Mouse (Mus musculus): ENCODE results near the gene H2-Ke6. TPM values are rescaled to one million over a fixed set of nuclear protein-coding genes. Genes with fewer than 3 reads are reported as not detected.

H2-Ke6 gene
- polyA plus RNA-seq, 1 experiment from 2014 or later, result 53.0 TPM

DNA sequence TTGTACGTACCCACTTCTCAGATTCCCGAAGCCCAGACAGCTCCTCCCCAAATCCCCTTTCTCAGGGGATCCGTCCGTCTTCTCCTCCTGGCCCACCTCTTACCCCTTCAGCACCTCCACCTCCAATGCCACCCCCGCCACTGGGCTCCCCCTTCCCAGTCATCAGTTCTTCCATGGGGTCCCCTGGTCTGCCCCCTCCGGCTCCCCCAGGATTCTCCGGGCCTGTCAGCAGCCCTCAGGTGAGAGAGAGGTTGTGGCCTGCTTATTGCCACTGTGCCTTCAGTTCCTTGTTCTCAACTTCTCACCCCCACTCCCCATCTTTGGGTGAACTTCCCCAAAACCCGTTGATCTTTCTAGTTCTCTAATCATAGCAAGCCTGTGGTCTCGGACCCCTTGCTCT is 4.9 kb upstream of the H2-Ke6 start:
- Histone ChIP-seq H3K36me3 (ENCODE audit: control insufficient read depth, insufficient read depth) (peaks cover 34% of the 10 kb centered on the region), H3K9ac (ENCODE audit: low read length) (peak overlapping the region; percentile 92), H3K27ac (ENCODE audit: low read length) (no peak overlapping the region), H3K4me1 (ENCODE audit: control insufficient read depth, insufficient read depth, low read length) (peaks cover 37% of the 10 kb centered on the region), H3K27me3 (ENCODE audit: control insufficient read depth, insufficient read depth, low read length) (no peaks in the 10 kb centered on the region), H3K4me2 (ENCODE audit: low read depth, low read length) (peak overlapping the region; percentile 74), H3K9me3 (replicated peaks; ENCODE audit: control insufficient read depth, low read length) (no peaks in the 10 kb centered on the region), H3K4me3 (ENCODE audit: low read length) (peak overlapping the region; percentile 95)
- 59% methylated on average over 9 of the region's 9 CpGs for WGBS
- ATAC-seq (replicated peaks; ENCODE audit: extremely low read depth, insufficient read depth, low FRiP score), result no peak

DNA sequence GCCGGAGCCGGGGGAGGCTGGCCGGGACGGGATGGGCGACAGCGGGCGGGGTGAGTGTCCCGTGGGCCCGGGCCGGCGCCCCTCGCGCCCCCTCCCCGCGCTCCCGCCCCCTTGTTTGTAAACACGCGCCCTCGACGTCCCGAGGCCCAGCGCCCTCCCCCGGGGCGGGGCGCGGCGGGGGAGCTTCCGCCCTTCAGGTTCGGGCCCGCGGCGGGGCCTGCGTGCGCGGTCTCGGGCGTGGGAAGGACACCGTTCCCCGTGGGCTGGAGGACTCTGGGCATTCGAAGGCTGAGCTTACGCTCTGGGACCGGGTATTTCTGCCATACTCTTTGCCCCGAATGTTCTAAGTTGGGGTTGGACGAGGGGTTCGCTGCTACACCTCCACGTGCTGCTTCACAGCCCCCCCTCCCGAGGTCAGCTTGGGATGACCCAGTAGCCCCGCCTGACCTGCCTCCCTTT is 4.3 kb upstream of the H2-Ke6 start:
- H3K9me3 ChIP-seq (replicated peaks; ENCODE audit: control insufficient read depth, low read length), result no peaks in the 10 kb centered on the region
- peaks cover 39% of the 10 kb centered on the region for H3K4me1 ChIP-seq (ENCODE audit: control insufficient read depth, insufficient read depth, low read length)
- H3K4me2 ChIP-seq (ENCODE audit: low read depth, low read length), result peak overlapping the region; percentile 74
- peak overlapping the region; percentile 96 for H3K27ac ChIP-seq (ENCODE audit: low read length)
- no peaks in the 10 kb centered on the region for H3K27me3 ChIP-seq (ENCODE audit: control insufficient read depth, insufficient read depth, low read length)
- peaks cover 30% of the 10 kb centered on the region for H3K36me3 ChIP-seq (ENCODE audit: control insufficient read depth, insufficient read depth)
- H3K4me3 ChIP-seq (ENCODE audit: low read length), result peak overlapping the region; percentile 95
- under 1% methylated on average over 45 of the region's 48 CpGs for WGBS
- ATAC-seq (replicated peaks; ENCODE audit: extremely low read depth, insufficient read depth, low FRiP score), result peak; percentile 19; the same call in 1 of the 2 replicates
- H3K9ac ChIP-seq (ENCODE audit: low read length), result peak overlapping the region; percentile 92

DNA sequence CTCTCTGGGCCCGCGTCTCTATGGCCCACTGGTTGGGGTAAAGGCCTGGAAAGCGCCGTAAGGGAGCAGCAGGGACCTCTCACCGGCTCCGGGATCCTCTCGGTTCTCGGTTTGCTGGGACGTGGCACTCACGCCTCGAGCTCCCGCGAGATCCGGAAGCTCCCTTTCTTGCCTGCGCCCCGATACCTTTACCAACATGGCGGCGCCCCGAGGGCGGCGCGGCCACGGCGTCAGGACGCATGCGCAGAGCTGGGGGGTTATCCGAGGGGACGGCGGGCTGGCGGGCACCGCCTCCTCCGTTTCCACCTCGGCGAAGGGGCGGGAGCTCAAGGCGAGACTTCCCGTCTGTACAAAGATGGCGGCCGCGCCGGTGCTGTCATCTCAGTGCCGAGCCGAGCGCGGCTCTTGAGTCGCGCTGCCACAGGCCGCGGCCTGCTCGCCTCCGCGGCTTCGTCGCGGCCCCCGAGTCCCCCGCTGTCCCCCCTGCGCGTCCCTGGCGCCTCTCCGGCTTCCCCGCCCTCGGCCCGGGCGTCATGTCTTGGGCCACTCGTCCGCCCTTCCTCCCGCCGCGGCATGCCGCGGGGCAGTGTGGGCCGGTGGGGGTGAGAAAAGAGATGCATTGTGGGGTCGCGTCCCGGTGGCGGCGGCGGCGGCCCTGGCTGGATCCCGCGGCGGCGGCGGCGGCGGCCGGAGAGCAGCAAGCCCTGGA is 3.8 kb upstream of the H2-Ke6 start, which contains the start of the genes Slc39a7 and Rxrb:
Gene Slc39a7, minus strand, starts transcription at position 218 of the 709 bp plus-strand sequence.
Gene Rxrb, plus strand, starts transcription at position 348 of the 709 bp plus-strand sequence.
- H3K4me3 ChIP-seq (ENCODE audit: low read length), result peak within 1 kb of the TSS; percentile 95
- peak; percentile 82 for ATAC-seq (replicated peaks; ENCODE audit: extremely low read depth, insufficient read depth, low FRiP score)
- H3K4me1 ChIP-seq (ENCODE audit: control insufficient read depth, insufficient read depth, low read length), result peaks cover 45% of the 10 kb centered on the region
- peak within 1 kb of the TSS; percentile 97 for H3K4me2 ChIP-seq (ENCODE audit: low read depth, low read length)
- H3K27me3 ChIP-seq (ENCODE audit: control insufficient read depth, insufficient read depth, low read length), result no peaks in the 10 kb centered on the region
- WGBS, result under 1% methylated on average over 85 of the region's 88 CpGs
- peak within 1 kb of the TSS; percentile 96 for H3K27ac ChIP-seq (ENCODE audit: low read length)
- peaks cover 27% of the 10 kb centered on the region for H3K36me3 ChIP-seq (ENCODE audit: control insufficient read depth, insufficient read depth)
- H3K9ac ChIP-seq (ENCODE audit: low read length), result peak within 1 kb of the TSS; percentile 95
- H3K9me3 ChIP-seq (replicated peaks; ENCODE audit: control insufficient read depth, low read length), result no peaks in the 10 kb centered on the region

DNA sequence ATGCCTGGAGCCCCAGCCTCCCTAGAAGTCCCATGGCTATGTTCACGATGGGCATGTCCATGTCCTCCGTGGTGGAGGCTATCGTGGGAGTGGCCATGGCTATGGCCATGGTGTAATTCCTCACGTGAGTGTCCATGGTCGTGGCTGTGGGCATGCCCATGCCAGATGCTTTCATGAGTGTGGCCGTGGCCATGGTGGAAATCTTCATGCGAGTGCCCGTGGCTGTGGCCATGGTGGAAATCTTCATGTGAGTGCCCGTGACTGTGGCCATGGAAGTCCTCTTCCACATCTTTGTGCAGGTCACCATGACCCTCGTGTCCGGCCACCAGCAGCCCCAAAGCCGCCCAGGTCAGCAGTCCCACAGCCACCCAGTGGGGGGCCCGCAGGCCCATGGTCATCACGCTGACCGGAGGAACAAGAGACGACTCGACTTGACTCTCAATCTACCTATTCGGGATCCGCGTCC is 3.0 kb upstream of the H2-Ke6 start:
- Histone ChIP-seq H3K4me2 (ENCODE audit: low read depth, low read length) (peak overlapping the region; percentile 97), H3K27me3 (ENCODE audit: control insufficient read depth, insufficient read depth, low read length) (no peaks in the 10 kb centered on the region), H3K4me1 (ENCODE audit: control insufficient read depth, insufficient read depth, low read length) (peaks cover 48% of the 10 kb centered on the region), H3K36me3 (ENCODE audit: control insufficient read depth, insufficient read depth) (peaks cover 20% of the 10 kb centered on the region), H3K4me3 (ENCODE audit: low read length) (peak overlapping the region; percentile 95), H3K9me3 (replicated peaks; ENCODE audit: control insufficient read depth, low read length) (no peaks in the 10 kb centered on the region), H3K27ac (ENCODE audit: low read length) (peak overlapping the region; percentile 89), H3K9ac (ENCODE audit: low read length) (peak overlapping the region; percentile 95)
- WGBS, result 4% methylated on average over 20 of the region's 20 CpGs
- 0 out of 2 replicates have a peak, but pooled peaks have one; percentile 0 for ATAC-seq (replicated peaks; ENCODE audit: extremely low read depth, insufficient read depth, low FRiP score)

DNA sequence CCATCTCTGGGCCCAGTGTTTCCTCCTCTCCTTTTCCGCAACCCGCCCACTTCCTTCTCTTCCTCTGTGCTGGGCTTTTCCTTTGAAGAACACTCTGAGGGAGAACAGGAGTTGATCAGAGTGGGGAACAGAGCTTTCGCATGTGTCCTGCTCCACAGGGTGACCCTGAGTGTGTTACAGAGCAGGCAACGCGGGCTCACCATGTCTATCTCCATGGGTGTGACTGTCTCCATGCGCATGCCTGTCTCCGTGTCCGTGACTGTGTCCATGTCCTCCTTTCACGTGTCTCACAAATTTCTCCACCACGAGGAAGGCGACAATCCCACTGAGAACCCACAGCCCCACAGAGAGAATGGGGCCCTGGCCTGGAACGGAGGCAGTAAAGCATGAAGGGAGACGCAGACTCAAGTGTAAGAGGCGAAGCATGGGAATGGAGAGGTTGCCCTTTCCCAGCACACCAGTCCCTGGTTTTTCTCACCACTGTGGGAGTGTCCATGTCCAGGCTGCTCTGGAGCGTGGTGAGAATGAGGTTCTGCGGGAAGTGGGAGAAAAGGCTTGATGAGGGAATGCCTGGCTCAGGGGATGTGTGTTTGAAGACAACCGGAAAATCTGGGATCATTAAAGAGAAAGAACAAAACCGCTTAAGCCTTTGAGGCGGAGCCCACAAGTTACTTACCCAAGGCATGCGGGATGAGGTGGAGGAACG is 2.2 kb upstream of the H2-Ke6 start:
- H3K9me3 ChIP-seq (replicated peaks; ENCODE audit: control insufficient read depth, low read length), result no peaks in the 10 kb centered on the region
- H3K9ac ChIP-seq (ENCODE audit: low read length), result peak overlapping the region; percentile 95
- peak overlapping the region; percentile 95 for H3K4me3 ChIP-seq (ENCODE audit: low read length)
- ATAC-seq (replicated peaks; ENCODE audit: extremely low read depth, insufficient read depth, low FRiP score), result no peak
- H3K4me1 ChIP-seq (ENCODE audit: control insufficient read depth, insufficient read depth, low read length), result peaks cover 57% of the 10 kb centered on the region
- peak overlapping the region; percentile 97 for H3K4me2 ChIP-seq (ENCODE audit: low read depth, low read length)
- H3K36me3 ChIP-seq (ENCODE audit: control insufficient read depth, insufficient read depth), result peaks cover 19% of the 10 kb centered on the region
- H3K27ac ChIP-seq (ENCODE audit: low read length), result 0 out of 2 replicates have a peak overlapping the region, but pooled peaks have one; percentile 7
- WGBS, result 68% methylated on average over 21 of the region's 21 CpGs
- no peaks in the 10 kb centered on the region for H3K27me3 ChIP-seq (ENCODE audit: control insufficient read depth, insufficient read depth, low read length)

DNA sequence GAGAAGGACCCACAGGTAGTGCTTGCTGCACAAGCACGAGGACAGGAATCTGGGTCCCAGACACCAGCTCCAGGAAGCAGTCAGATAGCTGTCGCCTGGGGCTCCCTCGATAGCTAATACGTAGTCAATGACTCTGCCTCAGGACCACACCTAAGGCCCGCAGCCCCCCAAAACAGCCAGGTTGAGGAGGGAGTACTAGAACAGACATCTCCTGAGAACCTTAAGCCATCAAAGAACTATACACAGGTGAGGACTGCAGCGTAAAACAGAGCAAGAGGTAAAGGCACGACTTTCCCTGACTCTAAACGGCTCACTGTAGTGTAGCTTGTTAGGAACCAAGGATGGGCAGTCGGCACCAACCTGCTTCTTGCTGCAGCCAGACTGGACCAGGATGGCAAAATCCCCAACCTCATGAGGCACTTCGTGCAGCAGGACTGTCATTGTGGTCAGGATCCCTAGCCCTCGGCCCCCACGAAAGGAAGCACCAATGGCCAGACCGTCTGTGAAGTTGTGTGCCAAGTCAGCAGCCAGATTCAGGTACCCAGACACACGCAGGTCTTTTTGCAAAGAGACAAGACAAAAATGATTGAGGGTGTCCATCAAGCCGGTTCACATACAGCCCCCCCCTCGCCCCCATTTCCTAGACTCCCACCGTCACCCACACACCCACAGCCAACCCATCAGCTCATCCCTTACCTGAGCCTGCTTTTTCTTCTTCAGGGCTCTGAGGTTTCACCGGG is 1.5 kb upstream of the H2-Ke6 start:
- H3K4me2 ChIP-seq (ENCODE audit: low read depth, low read length), result peak overlapping the region; percentile 97
- no peak overlapping the region for H3K27ac ChIP-seq (ENCODE audit: low read length)
- H3K27me3 ChIP-seq (ENCODE audit: control insufficient read depth, insufficient read depth, low read length), result no peaks in the 10 kb centered on the region
- H3K36me3 ChIP-seq (ENCODE audit: control insufficient read depth, insufficient read depth), result peaks cover 19% of the 10 kb centered on the region
- no peak overlapping the region; the same call in 1 of the 2 replicates for H3K4me3 ChIP-seq (ENCODE audit: low read length)
- H3K4me1 ChIP-seq (ENCODE audit: control insufficient read depth, insufficient read depth, low read length), result peaks cover 57% of the 10 kb centered on the region
- H3K9ac ChIP-seq (ENCODE audit: low read length), result no peak overlapping the region; the same call in 1 of the 2 replicates
- no peak for ATAC-seq (replicated peaks; ENCODE audit: extremely low read depth, insufficient read depth, low FRiP score)
- 85% methylated on average over 18 of the region's 18 CpGs for WGBS
- no peaks in the 10 kb centered on the region for H3K9me3 ChIP-seq (replicated peaks; ENCODE audit: control insufficient read depth, low read length)

DNA sequence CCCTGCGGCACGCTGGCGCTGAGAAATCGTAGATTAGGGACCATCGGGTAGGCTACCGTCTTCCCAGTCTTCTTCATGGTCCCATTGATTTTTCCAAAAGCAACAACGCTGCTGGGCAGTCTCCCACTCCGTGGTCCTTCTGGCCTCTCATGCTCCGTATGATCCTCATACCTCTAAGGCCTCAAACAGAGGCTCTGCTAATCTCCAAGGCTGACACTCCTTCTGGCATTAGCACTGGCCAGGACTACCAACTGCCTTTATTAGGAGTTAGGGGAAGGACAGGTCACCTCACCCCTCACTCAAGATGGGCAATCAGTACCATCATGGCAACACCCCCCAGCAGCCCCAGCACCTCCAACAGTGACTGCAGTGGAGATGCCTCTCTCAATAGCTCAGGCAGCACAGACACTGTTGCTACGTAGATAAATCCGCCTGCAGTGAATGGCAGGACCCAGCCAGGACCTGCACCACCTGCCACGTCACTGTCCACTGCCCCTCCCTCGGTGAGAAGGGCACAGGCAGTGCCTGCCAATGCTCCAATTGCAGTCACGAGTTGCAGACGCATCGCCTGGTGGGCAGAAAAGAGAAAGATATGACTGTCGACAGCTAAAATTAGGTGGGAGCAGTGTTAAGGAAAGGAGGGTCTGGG is 765 bp upstream of the H2-Ke6 start:
- peaks cover 58% of the 10 kb centered on the region for H3K4me1 ChIP-seq (ENCODE audit: control insufficient read depth, insufficient read depth, low read length)
- peaks cover 19% of the 10 kb centered on the region for H3K36me3 ChIP-seq (ENCODE audit: control insufficient read depth, insufficient read depth)
- WGBS, result 71% methylated on average over 17 of the region's 17 CpGs
- ATAC-seq (replicated peaks; ENCODE audit: extremely low read depth, insufficient read depth, low FRiP score), result no peak
- no peak overlapping the region for H3K9ac ChIP-seq (ENCODE audit: low read length)
- H3K27ac ChIP-seq (ENCODE audit: low read length), result peak overlapping the region; percentile 44; the same call in 1 of the 2 replicates
- peak overlapping the region; percentile 96; the same call in 1 of the 2 replicates for H3K4me2 ChIP-seq (ENCODE audit: low read depth, low read length)
- no peak overlapping the region for H3K4me3 ChIP-seq (ENCODE audit: low read length)
- H3K9me3 ChIP-seq (replicated peaks; ENCODE audit: control insufficient read depth, low read length), result no peaks in the 10 kb centered on the region
- H3K27me3 ChIP-seq (ENCODE audit: control insufficient read depth, insufficient read depth, low read length), result no peaks in the 10 kb centered on the region

DNA sequence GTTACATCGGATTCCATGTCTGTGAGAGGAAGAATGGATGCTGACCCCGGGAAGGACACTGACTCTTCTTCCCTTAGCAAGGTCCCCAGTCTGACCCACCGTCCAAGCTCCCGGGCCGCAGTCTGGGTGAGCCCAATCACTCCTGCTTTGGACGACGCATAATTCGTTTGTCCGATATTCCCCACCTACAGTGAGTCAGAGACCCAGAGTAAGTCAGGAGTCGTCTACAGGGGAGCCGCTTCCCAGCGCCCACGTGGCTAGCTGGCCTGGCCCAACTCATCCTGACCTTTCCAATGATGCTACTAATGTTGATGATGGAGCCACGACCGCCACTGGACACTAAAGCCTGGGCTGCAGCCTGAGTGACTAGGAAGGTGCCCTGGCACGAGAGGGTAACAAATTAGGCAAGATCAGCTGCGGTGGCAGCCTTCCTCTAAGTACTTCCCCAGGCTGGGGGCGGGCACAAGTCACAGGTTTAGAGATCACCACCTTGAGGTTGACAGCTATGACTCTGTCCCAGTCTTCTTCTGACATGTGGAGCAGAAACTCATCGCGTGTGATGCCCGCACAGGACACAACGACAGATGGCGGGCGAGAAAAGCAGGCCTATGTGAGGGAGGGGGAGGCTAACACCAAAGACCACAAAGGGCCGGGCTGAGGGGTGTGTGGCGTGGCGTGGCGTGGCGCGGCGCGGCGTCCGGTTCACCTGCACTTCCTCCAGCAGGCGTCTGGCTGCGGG is 774 bp downstream of the H2-Ke6 start:
- Histone ChIP-seq H3K9ac (ENCODE audit: low read length) (peak overlapping the region; percentile 83), H3K36me3 (ENCODE audit: control insufficient read depth, insufficient read depth) (peaks cover 24% of the 10 kb centered on the region), H3K4me3 (ENCODE audit: low read length) (peak overlapping the region; percentile 81), H3K4me2 (ENCODE audit: low read depth, low read length) (peak overlapping the region; percentile 96), H3K4me1 (ENCODE audit: control insufficient read depth, insufficient read depth, low read length) (peaks cover 48% of the 10 kb centered on the region), H3K27me3 (ENCODE audit: control insufficient read depth, insufficient read depth, low read length) (no peaks in the 10 kb centered on the region), H3K27ac (ENCODE audit: low read length) (peak overlapping the region; percentile 84), H3K9me3 (replicated peaks; ENCODE audit: control insufficient read depth, low read length) (no peaks in the 10 kb centered on the region)
- 11% methylated on average over 36 of the region's 36 CpGs for WGBS
- ATAC-seq (replicated peaks; ENCODE audit: extremely low read depth, insufficient read depth, low FRiP score), result no peak

Data from heart, embryonic 16.5 days (tissue).